Mouse (Mus musculus) erythroid progenitor cell, adult 5-6 weeks (primary cell): ENCODE measurements around the gene Ccdc187. TPM values are rescaled to one million over a fixed set of nuclear protein-coding genes. Genes with fewer than 3 reads are reported as not detected.

Experiments used
- ATAC-seq: replicated peaks from 2 replicates; pipeline ENCODE4 v1.8.0; 2016; ENCODE audit warnings: moderate number of reproducible peaks, mild to moderate bottlenecking, moderate TSS enrichment, inconsistent platforms; ENCODE audit not compliant: poor library complexity, low FRiP score, severe bottlenecking
- total RNA-seq, 2 experiments: library from RNA; stranded (forward) in 1 of 2; stranded (reverse) in 1 of 2; fragments of 150-400 nt in 1 of 2; fragments of 186-747, 209-891 nt in 1 of 2; gene quantifications; 2 replicates each; pipeline versions ENCODE4 v1.2.3 to v1.2.4; 2015 to 2017; ENCODE audit warnings: low replicate concordance in 2 of 2

Gene Ccdc187
- total RNA-seq, 2 experiments from 2014 or later = not detected

GRCm38 (mm10) chr2:26231366-26231765 lies 63.0 kb downstream of the Ccdc187 start:
- no peak for ATAC-seq

GRCm38 (mm10) chr2:26230253-26230652 lies 64.1 kb downstream of the Ccdc187 start:
- no peak for ATAC-seq

DNA sequence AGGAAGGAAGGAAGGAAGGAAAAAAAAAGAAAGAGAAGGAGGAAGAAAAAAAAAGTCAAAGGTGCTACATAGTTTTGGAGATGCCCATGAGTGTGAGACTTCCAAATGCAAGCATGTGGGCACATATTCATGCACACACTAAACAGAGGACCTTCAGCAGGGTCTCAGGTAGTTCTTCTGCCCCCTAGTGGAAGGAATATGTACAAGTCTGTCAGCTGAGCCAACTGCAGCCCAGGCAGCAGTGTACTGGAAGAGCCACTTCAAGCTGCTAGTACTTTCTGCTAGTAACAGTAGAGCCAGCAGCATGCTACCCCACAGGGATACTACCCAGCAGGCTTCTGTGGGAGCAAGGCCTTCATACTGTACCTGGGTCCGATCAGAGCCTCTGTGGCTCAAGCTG lies 66.6 kb downstream of the Ccdc187 start:
- peak; percentile 72 for ATAC-seq

DNA sequence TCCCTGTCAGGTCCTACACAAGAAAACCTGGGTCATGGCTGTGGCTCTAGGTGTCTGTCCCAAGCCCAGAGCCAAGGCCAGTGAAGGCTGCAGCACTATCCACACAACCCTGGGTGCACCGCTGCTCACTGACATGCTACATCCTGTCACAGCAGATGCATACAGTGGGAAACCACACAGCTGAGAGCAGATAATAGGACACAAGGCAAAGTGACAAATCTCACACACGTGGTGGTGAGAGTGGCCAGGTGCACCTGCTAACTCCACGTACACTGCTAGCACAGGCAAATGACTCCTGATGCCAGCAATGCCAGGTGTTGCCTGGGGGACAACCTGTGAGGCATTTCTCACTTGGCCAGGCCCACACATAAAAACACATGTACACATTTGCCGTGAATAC lies 69.1 kb downstream of the Ccdc187 start:
- ATAC-seq = no peak

DNA sequence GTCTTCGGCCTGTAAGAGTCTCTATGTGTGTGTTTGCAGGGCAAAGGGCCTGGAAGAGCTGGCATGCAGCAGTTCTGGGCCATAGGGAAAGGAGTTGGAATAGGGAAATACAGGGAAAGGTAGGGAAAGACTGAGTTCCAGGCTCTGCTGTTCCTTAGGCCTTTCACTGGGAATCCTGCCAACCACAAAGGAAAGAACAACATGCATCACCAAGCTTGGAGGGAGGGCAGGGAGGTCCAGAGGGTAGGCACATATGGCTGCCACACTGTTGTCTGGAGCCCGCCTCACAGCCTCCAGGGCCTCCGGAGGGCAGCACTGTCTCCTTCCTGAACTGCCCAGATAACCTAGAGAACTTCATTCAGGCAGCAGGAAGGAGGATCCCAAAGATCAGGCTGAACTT lies 70.4 kb downstream of the Ccdc187 start:
- no peak for ATAC-seq

GRCm38 (mm10) chr2:26214526-26214925 lies 79.8 kb downstream of the Ccdc187 start:
- peak; percentile 83 for ATAC-seq

GRCm38 (mm10) chr2:26209566-26209965 lies 84.8 kb downstream of the Ccdc187 start:
- ATAC-seq = no peak

GRCm38 (mm10) chr2:26208126-26208789 lies 86.1 kb downstream of the Ccdc187 start, which contains the start of gene Lhx3:
Gene Lhx3 (minus strand): TSS chr2:26208289.
- 0 out of 2 replicates have a peak, but pooled peaks have one; percentile 48 for ATAC-seq

DNA sequence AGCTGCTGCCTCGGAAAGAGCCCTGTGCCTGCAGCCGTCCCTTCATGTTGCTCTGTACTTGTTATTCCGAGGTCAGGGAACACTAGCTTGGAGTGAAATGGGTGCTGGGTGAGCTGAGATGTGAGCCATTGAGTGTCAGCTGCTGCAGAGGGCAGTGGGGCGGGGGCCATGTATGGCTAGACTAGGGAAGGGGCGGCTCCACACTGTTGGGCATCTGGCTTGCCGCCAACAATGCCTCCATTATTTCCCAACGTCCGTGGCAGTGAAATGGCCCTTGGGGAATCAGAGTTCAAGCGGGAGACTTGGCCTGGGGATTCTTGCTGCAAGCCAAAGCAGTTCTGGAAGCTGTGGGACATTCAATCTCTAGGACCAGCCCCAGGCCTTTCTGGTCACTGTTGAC lies 86.8 kb downstream of the Ccdc187 start:
- ATAC-seq = no peak

DNA sequence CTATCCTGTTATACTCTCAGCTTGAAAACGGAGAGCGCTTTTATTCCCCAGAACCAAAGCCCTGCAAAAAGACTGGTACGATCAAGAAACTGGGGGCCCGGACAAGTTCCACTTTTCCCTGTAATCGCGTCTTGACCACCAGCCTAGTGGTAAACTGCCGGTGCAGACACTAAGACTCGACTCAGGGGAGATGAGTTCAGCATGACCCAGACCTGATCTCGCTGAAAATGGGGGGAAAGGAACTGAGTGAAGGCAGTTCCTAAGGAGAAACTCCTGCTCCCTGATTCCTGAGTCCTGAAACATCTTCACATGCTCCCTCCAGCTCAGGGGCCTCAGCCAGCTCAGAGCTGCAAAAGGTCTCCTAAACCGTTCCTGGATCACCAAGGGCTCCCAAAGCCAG lies 88.6 kb downstream of the Ccdc187 start:
- no peak for ATAC-seq

GRCm38 (mm10) chr2:26205126-26205525 lies 89.2 kb downstream of the Ccdc187 start:
- ATAC-seq = no peak

GRCm38 (mm10) chr2:26202849-26203475 lies 91.4 kb downstream of the Ccdc187 start:
- ATAC-seq = no peak

DNA sequence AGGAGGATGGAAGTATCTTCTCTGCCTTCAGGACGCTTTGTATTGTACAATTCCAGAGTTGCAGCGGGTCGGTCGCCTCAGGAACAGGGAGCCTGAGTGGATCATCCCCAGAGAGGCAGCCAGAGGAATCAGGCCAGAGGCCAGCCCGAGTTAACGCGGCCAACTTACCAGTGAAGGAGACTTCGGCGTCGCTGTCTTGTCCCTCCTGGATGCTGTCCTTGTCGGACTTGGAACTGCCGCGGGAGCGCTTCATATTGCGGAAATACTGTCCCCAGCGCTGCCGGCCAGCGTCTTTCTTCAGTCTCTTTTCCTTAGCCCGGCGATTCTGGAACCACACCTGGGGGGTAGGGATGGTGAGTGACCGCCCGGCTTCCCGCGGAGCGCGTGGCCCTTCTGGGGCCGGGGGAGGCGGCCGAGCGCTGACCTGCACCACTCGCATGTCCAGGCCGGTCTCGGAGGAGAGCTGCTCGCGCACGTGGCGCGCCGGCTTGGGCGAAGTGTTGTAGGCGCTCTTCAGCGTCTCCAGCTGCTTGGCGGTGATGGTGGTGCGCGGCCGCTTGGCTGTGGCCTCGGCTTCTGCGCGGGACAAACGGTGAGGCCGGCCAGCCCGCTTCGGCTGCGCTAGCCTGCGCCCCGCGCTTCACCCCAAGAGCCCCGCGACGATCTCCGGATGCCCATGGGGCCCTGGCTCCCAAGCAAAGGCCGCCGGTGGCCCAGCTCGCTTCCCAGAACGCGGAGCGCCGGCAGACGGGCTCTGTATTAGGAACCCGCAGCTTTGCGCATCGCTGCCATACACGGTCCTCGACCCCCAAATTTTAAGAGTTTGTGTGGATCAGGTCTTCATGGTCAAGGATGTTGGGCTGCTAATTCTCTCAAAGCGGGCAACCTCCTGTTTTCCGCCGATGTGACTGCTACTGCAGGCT lies 92.2 kb downstream of the Ccdc187 start:
- no peak for ATAC-seq

DNA sequence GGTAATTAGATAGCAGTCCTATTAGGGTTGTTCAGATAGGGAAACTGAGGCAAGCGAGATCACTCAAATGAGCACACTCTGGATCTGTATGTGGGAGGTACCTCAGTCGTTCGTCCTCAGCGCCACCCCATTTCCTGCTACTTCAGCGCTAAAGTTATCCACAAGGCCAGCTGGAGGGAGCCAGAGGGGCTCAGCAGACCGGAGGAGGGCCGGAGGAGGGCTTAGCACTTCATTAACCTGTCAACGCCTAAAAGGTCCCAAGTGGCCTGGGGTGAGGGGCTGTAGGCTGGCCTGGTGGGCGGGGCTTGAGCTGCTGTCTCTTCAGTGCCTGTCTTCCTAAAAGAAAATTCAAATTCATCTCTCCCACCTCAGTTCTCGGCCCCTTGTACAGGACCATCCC lies 95.9 kb downstream of the Ccdc187 start:
- ATAC-seq = no peak

GRCm38 (mm10) chr2:26194552-26195339 lies 99.6 kb downstream of the Ccdc187 start:
- ATAC-seq = no peak

Other genes with a start within 250 kb of the Ccdc187 start
- 0.42 TPM in 1 of 2 replicates, not detected in the other for gene Nacc2, start 171.3 kb downstream of the Ccdc187 start, total RNA-seq (2015; ENCODE audit: low replicate concordance)
- gene Nacc2, start 171.3 kb downstream of the Ccdc187 start, total RNA-seq (2017; ENCODE audit: low replicate concordance) = 0.64 and 0.68 TPM in 2 replicates
- not detected in 2 replicates for gene Lhx3, start 86.3 kb downstream of the Ccdc187 start, total RNA-seq (2015; ENCODE audit: low replicate concordance)
- not detected in 2 replicates for gene Lhx3, start 86.3 kb downstream of the Ccdc187 start, total RNA-seq (2017; ENCODE audit: low replicate concordance)
- gene Qsox2, start 57.0 kb downstream of the Ccdc187 start, total RNA-seq (2015; ENCODE audit: low replicate concordance) = 1.8 and 4.6 TPM in 2 replicates
- 2.7 and 4.7 TPM in 2 replicates for gene Qsox2, start 57.0 kb downstream of the Ccdc187 start, total RNA-seq (2017; ENCODE audit: low replicate concordance)
- gene Gpsm1, start 21.0 kb upstream of the Ccdc187 start, total RNA-seq (2015; ENCODE audit: low replicate concordance) = not detected in 2 replicates
- gene Gpsm1, start 21.0 kb upstream of the Ccdc187 start, total RNA-seq (2017; ENCODE audit: low replicate concordance) = 0.13 and 1.4 TPM in 2 replicates
- gene Dnlz, start 57.6 kb upstream of the Ccdc187 start, total RNA-seq (2015; ENCODE audit: low replicate concordance) = 0.72 and 0.84 TPM in 2 replicates
- gene Dnlz, start 57.6 kb upstream of the Ccdc187 start, total RNA-seq (2017; ENCODE audit: low replicate concordance) = 1.8 and 2.7 TPM in 2 replicates
- 10.9 TPM in 1 of 2 replicates, not detected in the other for gene Card9, start 66.4 kb upstream of the Ccdc187 start, total RNA-seq (2015; ENCODE audit: low replicate concordance)
- 11.3 and 16.9 TPM in 2 replicates for gene Card9, start 66.4 kb upstream of the Ccdc187 start, total RNA-seq (2017; ENCODE audit: low replicate concordance)
- 1.3 and 3.2 TPM in 2 replicates for gene Snapc4, start 86.1 kb upstream of the Ccdc187 start, total RNA-seq (2015; ENCODE audit: low replicate concordance)
- 10.5 and 13.2 TPM in 2 replicates for gene Snapc4, start 86.1 kb upstream of the Ccdc187 start, total RNA-seq (2017; ENCODE audit: low replicate concordance)
- 35.7 and 40.7 TPM in 2 replicates for gene Entr1, start 94.8 kb upstream of the Ccdc187 start, total RNA-seq (2015; ENCODE audit: low replicate concordance)
- gene Entr1, start 94.8 kb upstream of the Ccdc187 start, total RNA-seq (2017; ENCODE audit: low replicate concordance) = 43.7 and 51.0 TPM in 2 replicates
- 18.9 and 35.7 TPM in 2 replicates for gene Pmpca, start 94.8 kb upstream of the Ccdc187 start, total RNA-seq (2015; ENCODE audit: low replicate concordance)
- gene Pmpca, start 94.8 kb upstream of the Ccdc187 start, total RNA-seq (2017; ENCODE audit: low replicate concordance) = 28.9 and 34.4 TPM in 2 replicates
- 13.7 and 22.2 TPM in 2 replicates for gene Inpp5e, start 114.6 kb upstream of the Ccdc187 start, total RNA-seq (2015; ENCODE audit: low replicate concordance)
- gene Inpp5e, start 114.6 kb upstream of the Ccdc187 start, total RNA-seq (2017; ENCODE audit: low replicate concordance) = 12.3 and 26.5 TPM in 2 replicates
- 13.0 TPM in 2 replicates for gene Sec16a, start 150.7 kb upstream of the Ccdc187 start, total RNA-seq (2015; ENCODE audit: low replicate concordance)
- gene Sec16a, start 150.7 kb upstream of the Ccdc187 start, total RNA-seq (2017; ENCODE audit: low replicate concordance) = 7.3 and 15.7 TPM in 2 replicates
- 5.4 and 9.0 TPM in 2 replicates for gene Notch1, start 222.1 kb upstream of the Ccdc187 start, total RNA-seq (2015; ENCODE audit: low replicate concordance)
- gene Notch1, start 222.1 kb upstream of the Ccdc187 start, total RNA-seq (2017; ENCODE audit: low replicate concordance) = 1.5 and 6.0 TPM in 2 replicates